10 mouse cellular contexts compared by ENCODE assay signal in genomic region chr13:23753314-23754078, GRCm38 (mm10). TPM values are rescaled to one million over a fixed set of nuclear protein-coding genes. Genes with fewer than 3 reads are reported as not detected.
DNase-seq lines count a peak whose midpoint lies in the region; ATAC-seq and TF ChIP-seq lines count a peak whose summit lies in the region.
"Had no signal": no experiment of that assay in that cellular context is flagged by ENCODE, and none has a peak within 500 bp of the region (broad histone marks: within the 10 kb centered on the region; RNA-seq: fewer than 3 reads in every experiment).

No protein-coding gene starts in this region.

- H3K27ac ChIP-seq in forebrain, embryonic 11.5 days (ENCODE audit: low read depth, low read length): peak overlapping the region; percentile 75
- no peak overlapping the region for H3K27ac ChIP-seq in forebrain, postnatal 0 days (ENCODE audit: low read depth, low read length)
- H3K27ac ChIP-seq in midbrain, embryonic 11.5 days (ENCODE audit: low read depth, low read length): peak overlapping the region; percentile 76
- no peak overlapping the region for H3K27ac ChIP-seq in midbrain, embryonic 15.5 days
- H3K27ac ChIP-seq in neural tube, embryonic 13.5 days (replicated peaks): no peak overlapping the region

- H3K36me3 ChIP-seq in forebrain, embryonic 11.5 days (ENCODE audit: control insufficient read depth, insufficient read depth, low read length): no peaks in the 10 kb centered on the region
- no peaks in the 10 kb centered on the region for H3K36me3 ChIP-seq in forebrain, postnatal 0 days (ENCODE audit: insufficient read depth)
- no peaks in the 10 kb centered on the region for H3K36me3 ChIP-seq in midbrain, embryonic 11.5 days (ENCODE audit: control insufficient read depth, insufficient read depth, low read length)
- no peaks in the 10 kb centered on the region for H3K36me3 ChIP-seq in midbrain, embryonic 15.5 days (replicated peaks)
- H3K36me3 ChIP-seq in neural tube, embryonic 13.5 days: no peaks in the 10 kb centered on the region

- no peaks in the 10 kb centered on the region for H3K9me3 ChIP-seq in forebrain, embryonic 11.5 days (ENCODE audit: control insufficient read depth, low read length)
- H3K9me3 ChIP-seq in forebrain, postnatal 0 days (ENCODE audit: low read length): no peaks in the 10 kb centered on the region
- H3K9me3 ChIP-seq in midbrain, embryonic 11.5 days (ENCODE audit: control insufficient read depth, low read length): no peaks in the 10 kb centered on the region
- H3K9me3 ChIP-seq in midbrain, embryonic 15.5 days: no peaks in the 10 kb centered on the region
- no peaks in the 10 kb centered on the region for H3K9me3 ChIP-seq in neural tube, embryonic 13.5 days

- peak overlapping the region; percentile 32; the same call in 1 of the 2 replicates for H3K4me3 ChIP-seq in forebrain, embryonic 11.5 days (ENCODE audit: low read depth, low read length)
- H3K4me3 ChIP-seq in forebrain, postnatal 0 days (ENCODE audit: low read depth, low read length): no peak overlapping the region
- no peak overlapping the region for H3K4me3 ChIP-seq in midbrain, embryonic 11.5 days (ENCODE audit: low read depth, low read length)
- H3K4me3 ChIP-seq in midbrain, embryonic 15.5 days: no peak overlapping the region
- no peak overlapping the region for H3K4me3 ChIP-seq in neural tube, embryonic 13.5 days

- DNase-seq in forebrain, embryonic 11.5 days (ENCODE audit: low spot score): no peak
- DNase-seq in forebrain, postnatal 0 days: no peak
- peak; percentile 91 for DNase-seq in midbrain, embryonic 11.5 days (ENCODE audit: low spot score, missing footprints)
- DNase-seq in induced T-regulatory cell, adult 2 months (ENCODE audit: low read depth): peak; percentile 18
- DNase-seq in adrenal gland, postnatal 14 days: no peak
- no peak for DNase-seq in left cerebral cortex, postnatal 10 days (ENCODE audit: extremely low spot score in 1 of 2, low spot score in 2 of 2)
- DNase-seq: adrenal gland, adult 2 months had no signal

- H3K9ac ChIP-seq in forebrain, embryonic 11.5 days (ENCODE audit: low read length): peak overlapping the region; percentile 74
- no peak overlapping the region for H3K9ac ChIP-seq in forebrain, postnatal 0 days
- no peak overlapping the region; the same call in 1 of the 2 replicates for H3K9ac ChIP-seq in midbrain, embryonic 11.5 days (ENCODE audit: low read length)
- no peak overlapping the region for H3K9ac ChIP-seq in midbrain, embryonic 15.5 days
- H3K9ac ChIP-seq in neural tube, embryonic 13.5 days: no peak overlapping the region

- ATAC-seq in forebrain, embryonic 11.5 days (replicated peaks; ENCODE audit: low FRiP score): no peak
- no peak for ATAC-seq in forebrain, postnatal 0 days
- no peak for ATAC-seq in midbrain, embryonic 11.5 days (ENCODE audit: low FRiP score)
- no peak for ATAC-seq in midbrain, embryonic 15.5 days (replicated peaks)
- ATAC-seq in neural tube, embryonic 13.5 days (ENCODE audit: low read depth): no peak

- intact Hi-C loops in left cerebral cortex, postnatal 10 days (cut with DNase I): loop anchor here (10.0 kb wide), 1 partner anchor 199 kb away; the partner anchor contains the start of genes Hist1h1d and Hist1h4f

- peak overlapping the region; percentile 56; the same call in 1 of the 2 replicates for H3K4me2 ChIP-seq in forebrain, embryonic 11.5 days (ENCODE audit: low read depth, low read length, severe bottlenecking)
- no peak overlapping the region for H3K4me2 ChIP-seq in forebrain, postnatal 0 days (ENCODE audit: low read depth)
- H3K4me2 ChIP-seq in midbrain, embryonic 11.5 days: peak overlapping the region; percentile 53
- H3K4me2 ChIP-seq in midbrain, embryonic 15.5 days: no peak overlapping the region
- peak overlapping the region; percentile 67; the same call in 1 of the 2 replicates for H3K4me2 ChIP-seq in neural tube, embryonic 13.5 days

- WGBS in forebrain, embryonic 11.5 days: 60% methylated on average over 4 of the region's 4 CpGs
- WGBS in forebrain, postnatal 0 days: 48% methylated on average over 4 of the region's 4 CpGs
- 56% methylated on average over 4 of the region's 4 CpGs for WGBS in midbrain, embryonic 11.5 days
- 51% methylated on average over 4 of the region's 4 CpGs for WGBS in midbrain, embryonic 15.5 days
- 57% methylated on average over 4 of the region's 4 CpGs for WGBS in neural tube, embryonic 13.5 days

- H3K27me3 ChIP-seq in forebrain, embryonic 11.5 days (ENCODE audit: control insufficient read depth, insufficient read depth, low read length): no peaks in the 10 kb centered on the region
- H3K27me3 ChIP-seq in forebrain, postnatal 0 days (ENCODE audit: insufficient read depth, low read length): no peaks in the 10 kb centered on the region
- H3K27me3 ChIP-seq in midbrain, embryonic 11.5 days (ENCODE audit: control insufficient read depth, insufficient read depth, low read length): no peaks in the 10 kb centered on the region
- no peaks in the 10 kb centered on the region for H3K27me3 ChIP-seq in midbrain, embryonic 15.5 days (replicated peaks)
- no peaks in the 10 kb centered on the region for H3K27me3 ChIP-seq in neural tube, embryonic 13.5 days

- TF ChIP-seq CTCF in forebrain, postnatal 0 days (IDR thresholded peaks at IDR 0.05; ENCODE audit: low read depth): no peak

- 0 out of 2 replicates have a peak, but pooled peaks cover 4% of the 10 kb centered on the region for H3K4me1 ChIP-seq in forebrain, embryonic 11.5 days (replicated peaks; ENCODE audit: control insufficient read depth, insufficient read depth, low read length)
- no peaks in the 10 kb centered on the region for H3K4me1 ChIP-seq in forebrain, postnatal 0 days (ENCODE audit: insufficient read depth)
- peaks cover 10% of the 10 kb centered on the region for H3K4me1 ChIP-seq in midbrain, embryonic 11.5 days (ENCODE audit: control insufficient read depth, insufficient read depth, low read length)
- peaks cover 16% of the 10 kb centered on the region for H3K4me1 ChIP-seq in midbrain, embryonic 15.5 days
- H3K4me1 ChIP-seq in neural tube, embryonic 13.5 days (replicated peaks): peaks cover 18% of the 10 kb centered on the region

RNA-seq across cellular contexts. Expression of gene Hist1h3b, which starts 1.4 kb away (rescaled TPM):
- polyA plus RNA-seq in forebrain, embryonic 11.5 days (2014; fragmentation: Nextera tagmentation; extraction: Ambion mirVana): 11.7 and 15.4 TPM in 2 replicates
- total RNA-seq in forebrain, postnatal 0 days (2014; rRNA removed): 229 and 254 TPM in 2 replicates
- 0.25 and 0.67 TPM in 2 replicates for polyA plus RNA-seq in forebrain, postnatal 0 days (2015; fragmentation: Nextera tagmentation; extraction: Ambion mirVana)
- 7.5 and 13.2 TPM in 2 replicates for polyA plus RNA-seq in midbrain, embryonic 11.5 days (2014; fragmentation: Nextera tagmentation; extraction: Ambion mirVana)
- 0.67 and 1.2 TPM in 2 replicates for polyA plus RNA-seq in midbrain, embryonic 15.5 days (2015; fragmentation: Nextera tagmentation; extraction: Ambion mirVana)
- 0.96 and 2.3 TPM in 2 replicates for polyA plus RNA-seq in neural tube, embryonic 13.5 days (2015; fragmentation: Nextera tagmentation; extraction: Ambion mirVana)
- 247 and 351 TPM in 2 replicates for total RNA-seq in adrenal gland, postnatal 14 days (2021)
- 10 to 100 TPM; 37.4 to 47.0 TPM for total RNA-seq in left cerebral cortex, postnatal 10 days (2021)

RNA-seq across cellular contexts. Expression of gene Hist1h2ab, which starts 2.6 kb away (rescaled TPM):
- 59.7 and 63.1 TPM in 2 replicates for polyA plus RNA-seq in forebrain, embryonic 11.5 days (2014; fragmentation: Nextera tagmentation; extraction: Ambion mirVana)
- total RNA-seq in forebrain, postnatal 0 days (2014; rRNA removed): 305 and 340 TPM in 2 replicates
- polyA plus RNA-seq in forebrain, postnatal 0 days (2015; fragmentation: Nextera tagmentation; extraction: Ambion mirVana): 4.4 and 6.7 TPM in 2 replicates
- polyA plus RNA-seq in midbrain, embryonic 11.5 days (2014; fragmentation: Nextera tagmentation; extraction: Ambion mirVana): 42.8 and 57.5 TPM in 2 replicates
- polyA plus RNA-seq in midbrain, embryonic 15.5 days (2015; fragmentation: Nextera tagmentation; extraction: Ambion mirVana): 4.6 and 7.2 TPM in 2 replicates
- 5.1 and 9.7 TPM in 2 replicates for polyA plus RNA-seq in neural tube, embryonic 13.5 days (2015; fragmentation: Nextera tagmentation; extraction: Ambion mirVana)
- 157 and 198 TPM in 2 replicates for total RNA-seq in adrenal gland, postnatal 14 days (2021)
- 10 to 100 TPM; 43.9 to 44.2 TPM for total RNA-seq in left cerebral cortex, postnatal 10 days (2021)

RNA-seq across cellular contexts. Expression of gene Hist1h4b, which starts 3.3 kb away (rescaled TPM):
- 4.7 and 5.9 TPM in 2 replicates for polyA plus RNA-seq in forebrain, embryonic 11.5 days (2014; fragmentation: Nextera tagmentation; extraction: Ambion mirVana)
- 184 and 254 TPM in 2 replicates for total RNA-seq in forebrain, postnatal 0 days (2014; rRNA removed)
- polyA plus RNA-seq in forebrain, postnatal 0 days (2015; fragmentation: Nextera tagmentation; extraction: Ambion mirVana): 1.8 and 3.0 TPM in 2 replicates
- 3.9 and 5.5 TPM in 2 replicates for polyA plus RNA-seq in midbrain, embryonic 11.5 days (2014; fragmentation: Nextera tagmentation; extraction: Ambion mirVana)
- 2.0 TPM in 1 of 2 replicates, not detected in the other for polyA plus RNA-seq in midbrain, embryonic 15.5 days (2015; fragmentation: Nextera tagmentation; extraction: Ambion mirVana)
- 2.3 TPM in 1 of 2 replicates, not detected in the other for polyA plus RNA-seq in neural tube, embryonic 13.5 days (2015; fragmentation: Nextera tagmentation; extraction: Ambion mirVana)
- total RNA-seq in adrenal gland, postnatal 14 days (2021): 217 and 308 TPM in 2 replicates
- 10 to 100 TPM; 79.7 to 80.1 TPM for total RNA-seq in left cerebral cortex, postnatal 10 days (2021)

RNA-seq across cellular contexts. Expression of gene Hist1h2bb, which starts 7.0 kb away (rescaled TPM):
- 2.6 and 3.4 TPM in 2 replicates for polyA plus RNA-seq in forebrain, embryonic 11.5 days (2014; fragmentation: Nextera tagmentation; extraction: Ambion mirVana)
- 647 and 680 TPM in 2 replicates for total RNA-seq in forebrain, postnatal 0 days (2014; rRNA removed)
- polyA plus RNA-seq in forebrain, postnatal 0 days (2015; fragmentation: Nextera tagmentation; extraction: Ambion mirVana): not detected in 2 replicates
- 2.1 and 2.4 TPM in 2 replicates for polyA plus RNA-seq in midbrain, embryonic 11.5 days (2014; fragmentation: Nextera tagmentation; extraction: Ambion mirVana)
- polyA plus RNA-seq in midbrain, embryonic 15.5 days (2015; fragmentation: Nextera tagmentation; extraction: Ambion mirVana): 0.37 and 0.83 TPM in 2 replicates
- not detected in 2 replicates for polyA plus RNA-seq in neural tube, embryonic 13.5 days (2015; fragmentation: Nextera tagmentation; extraction: Ambion mirVana)
- 125 and 171 TPM in 2 replicates for total RNA-seq in adrenal gland, postnatal 14 days (2021)
- 10 to 100 TPM; 25.4 to 26.6 TPM for total RNA-seq in left cerebral cortex, postnatal 10 days (2021)
- polyA plus RNA-seq: neural tube, embryonic 14.5 days had no signal

RNA-seq across cellular contexts. Expression of gene Hist1h4a, which starts 7.5 kb away (rescaled TPM):
- polyA plus RNA-seq in forebrain, embryonic 11.5 days (2014; fragmentation: Nextera tagmentation; extraction: Ambion mirVana): 0.95 TPM in 1 of 2 replicates, not detected in the other
- total RNA-seq in forebrain, postnatal 0 days (2014; rRNA removed): 303 and 421 TPM in 2 replicates
- polyA plus RNA-seq in forebrain, postnatal 0 days (2015; fragmentation: Nextera tagmentation; extraction: Ambion mirVana): 0.64 TPM in 1 of 2 replicates, not detected in the other
- 0.49 and 0.55 TPM in 2 replicates for polyA plus RNA-seq in midbrain, embryonic 11.5 days (2014; fragmentation: Nextera tagmentation; extraction: Ambion mirVana)
- not detected in 2 replicates for polyA plus RNA-seq in midbrain, embryonic 15.5 days (2015; fragmentation: Nextera tagmentation; extraction: Ambion mirVana)
- polyA plus RNA-seq in neural tube, embryonic 13.5 days (2015; fragmentation: Nextera tagmentation; extraction: Ambion mirVana): 1.1 TPM in 1 of 2 replicates, not detected in the other
- total RNA-seq in adrenal gland, postnatal 14 days (2021): 164 and 198 TPM in 2 replicates
- total RNA-seq in left cerebral cortex, postnatal 10 days (2021): 10 to 100 TPM; 77.4 to 83.3 TPM
- polyA plus RNA-seq: neural tube, embryonic 14.5 days had no signal

Comparison
In these comparisons a context has a peak if more than half of its experiments do, and no peak if none do; other contexts are left out.
1. H3K27ac ChIP-seq: peak in forebrain, embryonic 11.5 days (single experiment) and midbrain, embryonic 11.5 days (single experiment); none in forebrain, postnatal 0 days (single experiment), midbrain, embryonic 15.5 days (single experiment) and neural tube, embryonic 13.5 days (single experiment).
2. H3K4me2 ChIP-seq: peak in forebrain, embryonic 11.5 days (single experiment), midbrain, embryonic 11.5 days (single experiment) and neural tube, embryonic 13.5 days (single experiment); none in forebrain, postnatal 0 days (single experiment) and midbrain, embryonic 15.5 days (single experiment).
3. DNase-seq: peak in midbrain, embryonic 11.5 days (single experiment) and induced T-regulatory cell, adult 2 months (single experiment); none in forebrain, embryonic 11.5 days (single experiment), forebrain, postnatal 0 days (single experiment), adrenal gland, postnatal 14 days (single experiment) and left cerebral cortex, postnatal 10 days (0 of 2).